Mouse (Mus musculus) kidney, postnatal 25 days (tissue): ENCODE results near the gene Sh3bp1.

ENCODE experiments used
- DNase-seq, 2 experiments: peaks; one replicate each; pipeline ENCODE4 v3.0.0; 2021; ENCODE audit warnings: mixed read lengths in 2 of 2

The Sh3bp1 gene

GRCm38 (mm10) chr15:78899740-78900584, at the start of gene Sh3bp1:
Gene Sh3bp1 (plus strand): TSS chr15:78899768.
- peak; percentile 75 to 82 for DNase-seq

- DNase-seq: peak in 1 of 2 experiments; percentile 63
Observed at GRCm38 (mm10) chr15:78850059-78850824, 49.3 kb upstream of the Sh3bp1 start.

GRCm38 (mm10) chr15:78850944-78851343, 48.6 kb upstream of the Sh3bp1 start:
- peak in 1 of 2 experiments; percentile 44 for DNase-seq

- DNase-seq: peak; percentile 93 to 97
Observed at GRCm38 (mm10) chr15:78851505-78852153, 47.9 kb upstream of the Sh3bp1 start.

GRCm38 (mm10) chr15:78855303-78855965, 44.1 kb upstream of the Sh3bp1 start, which contains the start of gene Lgals2:
Gene Lgals2 (minus strand): TSS chr15:78855529.
- DNase-seq: no peak

- peak in 1 of 2 experiments; percentile 65 for DNase-seq
Observed at GRCm38 (mm10) chr15:78857009-78857408, 42.6 kb upstream of the Sh3bp1 start.

GRCm38 (mm10) chr15:78859311-78859710, 40.3 kb upstream of the Sh3bp1 start:
- DNase-seq: no peak

- DNase-seq: peak in 1 of 2 experiments; percentile 37
Observed at GRCm38 (mm10) chr15:78859714-78860113, 39.9 kb upstream of the Sh3bp1 start.

- no peak for DNase-seq
Observed at GRCm38 (mm10) chr15:78862280-78862679, 37.3 kb upstream of the Sh3bp1 start.

GRCm38 (mm10) chr15:78863154-78863553, 36.4 kb upstream of the Sh3bp1 start:
- no peak for DNase-seq

GRCm38 (mm10) chr15:78863852-78864253, 35.7 kb upstream of the Sh3bp1 start:
- DNase-seq: peak in 1 of 2 experiments; percentile 36

GRCm38 (mm10) chr15:78868398-78868797, 31.2 kb upstream of the Sh3bp1 start:
- peak; percentile 64 to 79 for DNase-seq

- no peak for DNase-seq
Observed at GRCm38 (mm10) chr15:78868826-78869233, 30.7 kb upstream of the Sh3bp1 start.

GRCm38 (mm10) chr15:78869775-78870174, 29.8 kb upstream of the Sh3bp1 start:
- peak; percentile 57 to 63 for DNase-seq

- DNase-seq: no peak
Observed at GRCm38 (mm10) chr15:78872021-78872608, 27.5 kb upstream of the Sh3bp1 start.

- DNase-seq: no peak
Observed at GRCm38 (mm10) chr15:78873803-78874435, 25.6 kb upstream of the Sh3bp1 start.

- no peak for DNase-seq
Observed at GRCm38 (mm10) chr15:78874989-78875388, 24.6 kb upstream of the Sh3bp1 start.

- no peak for DNase-seq
Observed at GRCm38 (mm10) chr15:78875537-78875936, 24.0 kb upstream of the Sh3bp1 start.

GRCm38 (mm10) chr15:78876258-78876696, 23.3 kb upstream of the Sh3bp1 start:
- DNase-seq: peak; percentile 92 to 95

- DNase-seq: peak; percentile 95 to 97
Observed at GRCm38 (mm10) chr15:78876991-78877809, 22.4 kb upstream of the Sh3bp1 start, which contains the start of gene Gga1. Gene Gga1 (plus strand): TSS chr15:78877190.
